Mouse (Mus musculus) heart, embryonic 16.5 days (tissue): Measurements from ENCODE around the gene Cd2. TPM values are rescaled to one million over a fixed set of nuclear protein-coding genes. Genes with fewer than 3 reads are reported as not detected.

Source experiments
- ATAC-seq: fragments of 200-750 bp; cut with Nextera tagmentation; replicated peaks from 2 replicates; pipeline ENCODE4 v1.8.0; 2017; ENCODE audit warnings: moderate number of reproducible peaks; ENCODE audit not compliant: insufficient read depth, low FRiP score; ENCODE audit errors: extremely low read depth
- H3K27ac ChIP-seq: fragments of 300-500 bp; sonication (generic); 2 replicates; pipeline ENCODE4 v1.5.1; 2014; ENCODE audit warnings: mild to moderate bottlenecking, low read length, control low read depth, moderate library complexity
- H3K27me3 ChIP-seq: fragments of 300-500 bp; sonication (generic); 2 replicates; pipeline ENCODE4 v1.6.1; 2014; ENCODE audit warnings: low read length, mixed read lengths; ENCODE audit not compliant: control insufficient read depth, insufficient read depth
- H3K36me3 ChIP-seq: fragments of 300-500 bp; sonication (generic); 2 replicates; pipeline ENCODE4 v1.6.1; 2014; ENCODE audit not compliant: control insufficient read depth, insufficient read depth
- H3K4me1 ChIP-seq: fragments of 300-500 bp; sonication (generic); 2 replicates; pipeline ENCODE4 v1.6.1; 2014; ENCODE audit warnings: low read length, mixed read lengths; ENCODE audit not compliant: control insufficient read depth, insufficient read depth
- H3K4me2 ChIP-seq: fragments of 300-500 bp; sonication (generic); 2 replicates; pipeline ENCODE4 v1.6.1; 2014; ENCODE audit warnings: low read depth, mild to moderate bottlenecking, control low read depth, low read length
- H3K4me3 ChIP-seq: fragments of 300-500 bp; sonication (generic); 2 replicates; pipeline ENCODE4 v1.5.1; 2014; ENCODE audit warnings: mild to moderate bottlenecking, control low read depth, low read length
- H3K9ac ChIP-seq: fragments of 300-500 bp; sonication (generic); 2 replicates; pipeline ENCODE4 v1.6.1; 2014; ENCODE audit warnings: low read length, control low read depth
- H3K9me3 ChIP-seq: fragments of 300-500 bp; sonication (generic); replicated peaks from 2 replicates; pipeline ENCODE4 v1.6.1; 2016; ENCODE audit warnings: low read length; ENCODE audit not compliant: control insufficient read depth
- WGBS: fragments of 180-500 bp; shearing (Covaris S2); extraction: QIAGEN DNeasy Blood & Tissue Kit; methylation state at CpG from one replicate; pipeline ENCODE4 v1.1.7; 2014; 5-methylcytosine and 5-hydroxymethylcytosine counted together
- polyA plus RNA-seq: library from polyadenylated mRNA; unstranded; fragments of >200 nt; fragmentation: Nextera tagmentation; extraction: Ambion mirVana; gene quantifications from 2 replicates; pipeline ENCODE4 v1.2.1, GENCODE M21; 2015

Cd2 gene
- polyA plus RNA-seq, 1 experiment from 2014 or later = 7.8 TPM

DNA sequence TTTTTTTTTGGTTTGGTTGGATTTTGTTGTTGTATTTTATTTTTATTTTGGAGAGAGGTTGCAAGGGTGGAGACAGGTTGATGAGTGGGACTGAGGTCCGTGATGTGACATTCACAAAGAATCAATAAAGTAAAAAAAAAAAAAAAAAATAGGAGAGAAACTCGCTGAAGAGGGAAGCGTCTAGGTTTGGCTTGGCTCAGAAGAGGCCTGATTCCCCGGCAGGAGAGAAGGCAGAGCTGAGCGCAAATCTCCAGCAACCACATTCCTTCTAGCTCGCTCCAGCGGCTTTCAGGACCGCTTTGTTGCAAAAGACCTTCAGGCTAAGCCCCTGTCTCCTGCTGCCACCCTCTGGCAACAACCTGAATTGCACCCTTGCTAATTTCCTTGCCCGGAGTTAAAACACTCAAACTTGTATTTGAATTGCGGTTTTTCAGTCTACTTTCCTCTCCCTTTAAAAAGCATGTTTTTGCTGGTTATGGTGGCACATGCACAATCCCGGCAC is 7.7 kb upstream of the Cd2 start:
- H3K27me3 ChIP-seq = no peaks in the 10 kb centered on the region
- peaks cover 9% of the 10 kb centered on the region for H3K4me1 ChIP-seq
- peak overlapping the region; percentile 33 for H3K4me2 ChIP-seq
- WGBS = 4% methylated on average over 11 of the region's 11 CpGs
- H3K27ac ChIP-seq = no peak overlapping the region
- H3K36me3 ChIP-seq = no peaks in the 10 kb centered on the region
- no peak overlapping the region for H3K9ac ChIP-seq
- no peaks in the 10 kb centered on the region for H3K9me3 ChIP-seq
- no peak overlapping the region for H3K4me3 ChIP-seq
- ATAC-seq = no peak; the same call in 1 of the 2 replicates

DNA sequence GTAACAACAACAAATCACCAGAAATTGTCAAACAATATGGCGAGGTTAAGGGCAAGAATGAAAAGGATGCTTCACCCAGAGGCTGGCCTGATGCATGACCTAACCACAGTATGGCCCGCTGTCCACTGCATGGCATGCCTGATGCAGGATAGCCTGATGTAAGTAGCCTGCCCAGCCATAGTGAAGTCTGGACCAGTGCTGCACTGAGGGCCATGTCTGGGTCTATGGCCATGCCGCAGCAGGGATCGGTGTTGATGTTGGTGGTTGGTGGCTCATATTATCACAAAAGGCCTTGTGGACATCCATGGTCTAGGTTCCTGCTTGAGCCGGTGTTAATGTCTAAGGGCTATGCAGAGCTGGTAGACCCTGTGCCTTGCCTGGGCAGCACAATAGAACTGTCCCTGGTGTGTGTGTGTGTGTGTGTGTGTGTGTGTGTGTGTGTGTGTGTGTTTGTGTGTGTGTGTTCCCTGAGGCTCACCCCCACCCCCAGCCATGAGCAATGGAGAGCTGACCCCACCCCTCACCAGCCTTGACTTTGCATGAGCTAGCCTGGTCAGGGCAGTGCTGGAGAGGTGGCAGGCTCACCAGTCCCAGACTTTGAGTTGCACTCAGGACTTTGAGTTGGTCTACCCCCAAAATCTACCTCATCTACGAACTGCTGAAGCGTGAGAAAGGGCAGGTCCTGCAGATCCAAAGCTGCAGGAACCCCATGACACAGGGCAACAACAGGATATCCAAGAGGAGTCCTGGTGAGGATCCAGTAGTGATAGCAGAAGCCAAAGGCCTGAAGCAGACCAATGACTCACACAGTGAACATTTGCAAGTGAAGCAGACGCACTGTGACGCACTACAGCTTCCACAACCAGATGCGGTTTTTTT is 7.0 kb upstream of the Cd2 start:
- no peaks in the 10 kb centered on the region for H3K27me3 ChIP-seq
- H3K9ac ChIP-seq = no peak overlapping the region
- H3K27ac ChIP-seq = no peak overlapping the region
- peaks cover 2% of the 10 kb centered on the region for H3K4me1 ChIP-seq
- H3K4me3 ChIP-seq = no peak overlapping the region
- 69% methylated on average over 10 of the region's 10 CpGs for WGBS
- H3K9me3 ChIP-seq = no peaks in the 10 kb centered on the region
- no peaks in the 10 kb centered on the region for H3K36me3 ChIP-seq
- H3K4me2 ChIP-seq = no peak overlapping the region
- ATAC-seq = peak; percentile 41; the same call in 1 of the 2 replicates

DNA sequence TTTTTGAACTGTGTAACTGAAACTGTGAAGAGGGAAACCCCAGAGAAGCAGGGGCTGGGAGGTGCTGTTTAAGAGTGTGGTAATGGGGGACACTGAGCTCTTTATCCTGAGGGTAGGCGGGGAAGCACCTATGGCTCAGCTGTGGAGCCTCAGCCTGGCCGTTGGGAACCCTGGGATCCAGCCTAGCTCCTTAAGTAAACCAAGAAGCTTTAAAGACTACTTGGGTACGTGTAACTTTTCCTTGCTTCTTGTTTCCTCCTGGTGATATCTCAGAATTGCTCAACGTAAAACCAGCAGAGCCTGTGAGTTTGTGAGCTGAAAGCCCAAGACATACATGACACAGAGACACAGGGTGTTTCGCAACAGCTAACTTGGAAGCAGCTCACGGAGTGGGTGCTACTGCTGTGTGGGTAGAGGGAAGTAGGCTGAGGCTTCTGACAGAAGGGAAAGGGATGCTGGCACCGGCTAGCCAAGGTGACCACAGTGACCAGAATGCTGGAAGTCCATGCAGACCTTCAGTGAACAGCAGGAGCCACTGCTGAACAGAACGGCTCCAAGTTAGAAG is 5.9 kb upstream of the Cd2 start:
- peaks cover 2% of the 10 kb centered on the region for H3K4me1 ChIP-seq
- 79% methylated on average over 8 of the region's 8 CpGs for WGBS
- H3K4me3 ChIP-seq = no peak overlapping the region

DNA sequence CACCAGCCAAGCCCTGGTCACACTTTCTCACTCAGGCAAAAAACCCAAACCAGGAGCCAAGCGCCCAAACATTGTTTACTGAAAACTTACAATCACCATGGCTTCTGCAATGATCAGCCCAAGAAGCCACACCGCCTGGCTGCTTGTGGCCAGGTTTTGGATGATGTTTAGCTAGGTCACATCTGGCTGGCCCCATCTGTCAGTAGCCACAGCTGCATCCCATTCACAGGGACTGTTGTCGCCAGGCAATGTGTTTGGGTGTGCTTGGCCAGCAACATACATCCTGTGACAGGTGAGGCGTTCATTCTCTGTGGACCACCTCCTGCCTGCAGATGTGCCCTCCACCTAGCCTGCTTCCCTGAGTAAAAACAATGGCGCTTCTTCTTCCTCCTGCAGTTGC is 4.9 kb upstream of the Cd2 start:
- H3K36me3 ChIP-seq = no peaks in the 10 kb centered on the region
- H3K9me3 ChIP-seq = no peaks in the 10 kb centered on the region
- no peak overlapping the region for H3K4me3 ChIP-seq
- H3K4me1 ChIP-seq = peaks cover 2% of the 10 kb centered on the region
- H3K27ac ChIP-seq = no peak overlapping the region
- no peak overlapping the region for H3K9ac ChIP-seq
- no peaks in the 10 kb centered on the region for H3K27me3 ChIP-seq
- ATAC-seq = no peak
- WGBS = 80% methylated on average over 5 of the region's 5 CpGs
- no peak overlapping the region for H3K4me2 ChIP-seq

More for the DNA sequence above, 5.9 kb upstream of the Cd2 start:
- H3K9ac ChIP-seq = no peak overlapping the region
- no peak overlapping the region for H3K4me2 ChIP-seq
- H3K27ac ChIP-seq = no peak overlapping the region
- no peaks in the 10 kb centered on the region for H3K9me3 ChIP-seq
- no peak for ATAC-seq
- H3K27me3 ChIP-seq = no peaks in the 10 kb centered on the region
- no peaks in the 10 kb centered on the region for H3K36me3 ChIP-seq

DNA sequence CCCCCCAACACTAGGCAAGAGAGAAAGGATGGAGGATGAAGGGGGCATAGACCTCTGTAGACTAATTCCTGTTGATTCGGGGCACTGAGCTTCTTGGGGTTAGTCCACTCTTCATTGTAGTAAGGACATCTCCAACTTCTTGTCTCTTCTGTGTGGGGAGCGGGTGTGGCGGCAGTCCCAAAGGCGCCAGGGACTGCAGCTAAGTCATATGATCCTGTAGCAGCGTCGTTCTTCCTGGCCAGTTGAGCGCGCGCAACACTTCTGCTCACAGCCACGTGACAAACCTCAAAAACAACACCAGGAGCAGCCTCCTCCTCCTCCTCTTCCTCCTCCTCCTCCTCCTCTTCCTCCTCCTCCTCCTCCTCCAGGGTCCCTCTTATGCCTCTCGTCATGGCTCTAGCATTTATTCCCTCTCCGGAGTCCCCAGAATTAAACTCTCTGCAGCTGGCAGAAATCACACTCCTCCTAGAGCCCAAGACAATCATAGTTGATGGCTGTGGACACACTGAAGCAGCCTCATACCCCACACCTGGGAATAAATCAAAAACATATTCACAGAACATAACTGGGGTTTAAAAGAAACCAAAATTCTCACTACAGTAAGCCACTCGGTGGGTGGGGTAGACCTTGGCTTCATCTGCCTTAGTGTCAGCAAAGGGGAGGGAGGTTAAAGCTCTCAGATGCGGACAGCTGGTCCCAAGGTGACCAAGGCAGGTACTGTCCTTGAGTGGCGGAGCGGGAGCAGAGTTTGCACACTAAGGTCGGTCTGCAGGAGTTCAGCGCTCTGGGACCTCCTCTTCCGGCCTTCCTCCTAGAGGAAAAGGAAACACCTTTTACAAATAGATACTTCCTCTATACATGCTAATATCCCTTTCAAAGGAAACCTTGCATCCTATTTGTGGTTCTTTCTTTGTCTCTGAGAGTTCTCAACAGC is 3.1 kb upstream of the Cd2 start:
- 77% methylated on average over 19 of the region's 19 CpGs for WGBS
- H3K36me3 ChIP-seq = no peaks in the 10 kb centered on the region
- no peaks in the 10 kb centered on the region for H3K9me3 ChIP-seq
- no peak overlapping the region for H3K9ac ChIP-seq
- H3K4me2 ChIP-seq = 0 out of 2 replicates have a peak overlapping the region, but pooled peaks have one; percentile 12
- no peak for ATAC-seq
- H3K27me3 ChIP-seq = no peaks in the 10 kb centered on the region
- no peak overlapping the region for H3K4me3 ChIP-seq
- H3K27ac ChIP-seq = no peak overlapping the region
- peaks cover 2% of the 10 kb centered on the region for H3K4me1 ChIP-seq

DNA sequence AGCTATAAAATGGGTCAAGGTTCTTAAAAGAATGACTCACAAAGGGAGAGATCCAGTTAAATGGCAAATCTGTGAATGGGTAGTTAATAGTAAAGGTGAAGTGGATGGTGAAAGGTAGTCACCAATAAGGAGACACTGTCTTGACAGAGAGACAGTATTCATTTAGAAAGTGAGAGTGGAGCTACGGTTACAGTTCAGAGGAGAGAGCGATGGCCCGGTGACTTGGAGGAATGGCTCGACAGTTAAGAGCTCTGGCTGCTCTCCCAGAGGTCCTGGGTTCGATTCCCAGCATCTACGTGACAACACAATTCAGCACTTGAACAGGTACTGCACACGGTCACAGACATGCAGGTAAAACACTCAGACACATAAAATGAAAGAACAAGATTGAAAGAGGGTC is 2.3 kb upstream of the Cd2 start:
- Histone ChIP-seq H3K4me1 (peaks cover 1% of the 10 kb centered on the region), H3K27ac (no peak overlapping the region), H3K4me3 (no peak overlapping the region), H3K9me3 (no peaks in the 10 kb centered on the region), H3K36me3 (no peaks in the 10 kb centered on the region), H3K9ac (no peak overlapping the region), H3K27me3 (no peaks in the 10 kb centered on the region), H3K4me2 (no peak overlapping the region)
- no peak for ATAC-seq
- WGBS = 81% methylated on average over 7 of the region's 7 CpGs

DNA sequence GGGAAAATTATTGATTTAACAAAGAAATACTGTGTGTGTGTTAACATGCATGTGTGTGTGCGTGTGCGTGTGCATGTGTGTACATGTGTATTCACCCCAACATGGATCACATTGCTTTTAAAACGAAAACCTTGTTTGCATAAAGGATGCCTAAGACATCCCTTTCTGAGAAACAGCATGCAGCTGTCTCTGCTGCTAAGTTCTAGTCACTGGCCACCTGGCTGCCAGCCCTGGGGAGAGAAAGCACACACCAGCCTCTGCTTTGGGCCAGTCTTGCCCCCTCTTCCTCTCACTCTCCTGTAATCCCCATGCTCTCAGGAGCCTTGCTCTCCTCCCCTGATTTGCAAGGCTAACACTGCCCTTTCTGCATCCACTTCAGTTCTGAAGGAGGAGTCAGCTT is 1.7 kb upstream of the Cd2 start:
- ATAC-seq = no peak
- H3K36me3 ChIP-seq = no peaks in the 10 kb centered on the region
- no peak overlapping the region for H3K9ac ChIP-seq
- no peak overlapping the region for H3K4me2 ChIP-seq
- no peaks in the 10 kb centered on the region for H3K9me3 ChIP-seq
- no peak overlapping the region for H3K27ac ChIP-seq
- H3K27me3 ChIP-seq = no peaks in the 10 kb centered on the region
- H3K4me3 ChIP-seq = no peak overlapping the region
- no peaks in the 10 kb centered on the region for H3K4me1 ChIP-seq
- 82% methylated on average over 3 of the region's 3 CpGs for WGBS

DNA sequence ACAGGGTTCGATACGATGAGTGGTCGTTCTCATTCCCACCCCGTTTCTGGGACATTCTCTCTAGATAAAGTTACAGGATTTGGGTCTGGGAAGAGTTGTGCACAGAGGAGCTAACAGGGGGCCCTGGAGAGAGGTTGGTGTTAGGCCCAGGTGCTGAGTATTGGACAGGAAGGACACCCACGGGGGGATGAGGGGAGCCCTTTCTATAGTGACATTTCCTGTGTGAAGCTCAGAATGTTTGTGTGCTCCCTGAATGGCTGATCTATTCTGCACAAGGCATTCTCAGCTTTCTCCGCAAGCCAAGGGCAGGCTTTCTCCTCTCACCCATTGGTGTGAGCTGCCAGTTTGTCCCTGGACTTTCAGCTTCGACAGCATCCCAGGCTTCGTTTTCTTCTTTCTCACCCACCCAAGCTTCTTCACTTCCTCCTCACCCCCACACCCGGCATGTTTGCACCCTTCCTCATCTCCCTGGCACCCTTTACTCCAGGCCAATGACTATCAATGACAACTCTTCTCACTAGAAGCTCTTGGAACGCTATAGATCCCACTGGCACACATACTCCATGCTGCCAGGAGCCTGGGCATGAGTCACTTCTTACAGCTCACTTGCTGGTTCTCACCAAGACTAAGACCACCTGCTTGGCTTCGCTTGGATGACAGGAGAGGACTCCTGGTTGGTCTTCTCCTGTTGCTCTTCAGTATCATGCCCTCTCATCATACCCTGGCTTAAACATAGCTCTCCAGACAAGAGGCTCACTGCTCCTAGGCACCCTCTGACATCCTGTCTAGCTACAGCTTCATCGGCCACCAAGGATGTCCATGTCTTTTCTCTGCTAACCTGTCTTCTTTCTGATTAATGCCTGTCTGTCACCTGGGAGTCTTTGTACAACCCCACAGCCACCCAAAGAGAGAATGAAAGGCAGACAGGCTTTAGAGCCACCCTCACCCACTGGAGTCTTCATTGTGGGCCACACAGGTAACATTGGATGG is 1.1 kb downstream of the Cd2 start:
- Histone ChIP-seq H3K27me3 (no peaks in the 10 kb centered on the region), H3K4me3 (no peak overlapping the region), H3K4me1 (no peaks in the 10 kb centered on the region), H3K36me3 (no peaks in the 10 kb centered on the region), H3K27ac (no peak overlapping the region), H3K4me2 (no peak overlapping the region), H3K9me3 (no peaks in the 10 kb centered on the region), H3K9ac (no peak overlapping the region)
- WGBS = 82% methylated on average over 12 of the region's 12 CpGs
- ATAC-seq = no peak; the same call in 1 of the 2 replicates
